13 mouse cellular contexts compared by ENCODE assay signal in genomic region chr14:8207105-8207504, GRCm38 (mm10). TPM values are rescaled to one million over a fixed set of nuclear protein-coding genes. Genes with fewer than 3 reads are reported as not detected.
A peak's percentile ranks its signal among the peaks of the same experiment; 100 is the strongest.
DNase-seq lines count a peak whose midpoint lies in the region; ATAC-seq lines count a peak whose summit lies in the region.
"Had no signal": no experiment of that assay in that cellular context is flagged by ENCODE, and none has a peak within 500 bp of the region (broad histone marks: within the 10 kb centered on the region; RNA-seq: fewer than 3 reads in every experiment).

No protein-coding gene starts in this region.

- no peak overlapping the region for H3K4me3 ChIP-seq in forebrain, embryonic 14.5 days (ENCODE audit: low read depth, low read length)
- H3K4me3 ChIP-seq in midbrain, embryonic 11.5 days (ENCODE audit: low read depth, low read length): no peak overlapping the region
- H3K4me3 ChIP-seq: left cerebral cortex, adult 2 months had no signal

- H3K4me2 ChIP-seq in forebrain, embryonic 14.5 days (ENCODE audit: low read length): no peak overlapping the region
- H3K4me2 ChIP-seq in midbrain, embryonic 11.5 days: no peak overlapping the region

- peaks cover 7% of the 10 kb centered on the region; the same call in 1 of the 2 replicates for H3K4me1 ChIP-seq in forebrain, embryonic 14.5 days (ENCODE audit: control insufficient read depth, insufficient read depth, low read length)
- H3K4me1 ChIP-seq in midbrain, embryonic 11.5 days (ENCODE audit: control insufficient read depth, insufficient read depth, low read length): no peaks in the 10 kb centered on the region

- no peaks in the 10 kb centered on the region for H3K36me3 ChIP-seq in forebrain, embryonic 14.5 days (ENCODE audit: control insufficient read depth, insufficient read depth, low read length)
- H3K36me3 ChIP-seq in midbrain, embryonic 11.5 days (ENCODE audit: control insufficient read depth, insufficient read depth, low read length): no peaks in the 10 kb centered on the region

- DNase-seq in cerebellum, postnatal 10 days: peak; percentile 55 to 69
- no peak for DNase-seq in cerebellum, adult 18-20 months
- DNase-seq in R1 (ENCODE audit: low read depth, low spot score): peak; percentile 93
- peak; percentile 57 for DNase-seq in forebrain, embryonic 14.5 days (ENCODE audit: low spot score)
- DNase-seq in midbrain, embryonic 11.5 days (ENCODE audit: low spot score, missing footprints): no peak
- no peak for DNase-seq in urinary bladder, postnatal 14 days (ENCODE audit: low spot score)
- no peak for DNase-seq in kidney, postnatal 4 days
- DNase-seq in cerebellum, adult 8-10 months: no peak
- DNase-seq: gastrocnemius, postnatal 36 days; lung, postnatal 14 days had no signal

- no peak overlapping the region for H3K9ac ChIP-seq in forebrain, embryonic 14.5 days (ENCODE audit: low read length)
- no peak overlapping the region for H3K9ac ChIP-seq in midbrain, embryonic 11.5 days (ENCODE audit: low read length)

- H3K27me3 ChIP-seq in forebrain, embryonic 14.5 days (replicated peaks; ENCODE audit: control insufficient read depth, insufficient read depth, low read length): no peaks in the 10 kb centered on the region
- H3K27me3 ChIP-seq in midbrain, embryonic 11.5 days (ENCODE audit: control insufficient read depth, insufficient read depth, low read length): no peaks in the 10 kb centered on the region

- peak overlapping the region; percentile 60; the same call in 1 of the 2 replicates for H3K27ac ChIP-seq in forebrain, embryonic 14.5 days (ENCODE audit: low read depth, low read length)
- H3K27ac ChIP-seq in midbrain, embryonic 11.5 days (ENCODE audit: low read depth, low read length): no peak overlapping the region

- WGBS in forebrain, embryonic 14.5 days: 11% methylated on average over 5 of the region's 5 CpGs
- WGBS in midbrain, embryonic 11.5 days: 9% methylated on average over 5 of the region's 5 CpGs

- peak; percentile 60; the same call in 1 of the 2 replicates for ATAC-seq in forebrain, embryonic 14.5 days
- peak; percentile 60 for ATAC-seq in midbrain, embryonic 11.5 days (ENCODE audit: low FRiP score)
- ATAC-seq: intestine, postnatal 0 days; Patski had no signal

- no peaks in the 10 kb centered on the region for H3K9me3 ChIP-seq in forebrain, embryonic 14.5 days (replicated peaks; ENCODE audit: control insufficient read depth, low read length)
- no peaks in the 10 kb centered on the region for H3K9me3 ChIP-seq in midbrain, embryonic 11.5 days (ENCODE audit: control insufficient read depth, low read length)

RNA-seq across cellular contexts. Expression of gene Kctd6, which starts 6.8 kb away (rescaled TPM):
- polyA plus RNA-seq in forebrain, embryonic 14.5 days (2014; fragmentation: Nextera tagmentation; extraction: Ambion mirVana): 7.0 and 8.4 TPM in 2 replicates
- polyA plus RNA-seq in midbrain, embryonic 11.5 days (2014; fragmentation: Nextera tagmentation; extraction: Ambion mirVana): 8.2 and 10.8 TPM in 2 replicates

RNA-seq across cellular contexts. Expression of gene Pdhb, which starts 34.3 kb away (rescaled TPM):
- 240 and 252 TPM in 2 replicates for polyA plus RNA-seq in forebrain, embryonic 14.5 days (2014; fragmentation: Nextera tagmentation; extraction: Ambion mirVana)
- polyA plus RNA-seq in midbrain, embryonic 11.5 days (2014; fragmentation: Nextera tagmentation; extraction: Ambion mirVana): 215 and 238 TPM in 2 replicates

RNA-seq across cellular contexts. Expression of gene Acox2, which starts 52.0 kb away (rescaled TPM):
- polyA plus RNA-seq in forebrain, embryonic 14.5 days (2014; fragmentation: Nextera tagmentation; extraction: Ambion mirVana): not detected in 2 replicates
- polyA plus RNA-seq in midbrain, embryonic 11.5 days (2014; fragmentation: Nextera tagmentation; extraction: Ambion mirVana): not detected in 2 replicates

Comparison
In these comparisons a context has a peak if more than half of its experiments do, and no peak if none do; other contexts are left out.
1. DNase-seq: peak in cerebellum, postnatal 10 days (2 of 2), R1 (single experiment) and forebrain, embryonic 14.5 days (single experiment); none in cerebellum, adult 18-20 months (0 of 2), midbrain, embryonic 11.5 days (single experiment), urinary bladder, postnatal 14 days (single experiment), kidney, postnatal 4 days (0 of 2) and cerebellum, adult 8-10 months (single experiment).